Comparison of ENCODE assay signal across 8 mouse cellular contexts in genomic region chr8:121947047-121947752, GRCm38 (mm10). TPM values are rescaled to one million over a fixed set of nuclear protein-coding genes. Genes with fewer than 3 reads are reported as not detected.
DNase-seq lines count a peak whose midpoint lies in the region; ATAC-seq and TF ChIP-seq lines count a peak whose summit lies in the region.

No protein-coding gene starts in this region.

- H3K27me3 ChIP-seq in MEL (ENCODE audit: control insufficient read depth in 1 of 2, insufficient read depth in 2 of 2, low read length in 2 of 2): no peaks in the 10 kb centered on the region
- no peaks in the 10 kb centered on the region for H3K27me3 ChIP-seq in heart, embryonic 14.5 days (ENCODE audit: control insufficient read depth, insufficient read depth, low read length)

- no peak for TF ChIP-seq EP300 in MEL (IDR thresholded peaks at IDR 0.05; ENCODE audit: low read depth in 1 of 2, low read length in 2 of 2)

- no peak for ATAC-seq in heart, embryonic 14.5 days (ENCODE audit: insufficient number of reproducible peaks, insufficient read depth, low FRiP score, low read depth)
- no peak for ATAC-seq in monocyte, adult 5-6 weeks (replicated peaks; ENCODE audit: insufficient number of reproducible peaks, low FRiP score, low TSS enrichment, poor library complexity, severe bottlenecking)

- TF ChIP-seq RAD21 in MEL (IDR thresholded peaks at IDR 0.05; ENCODE audit: low read depth, low read length): no peak

- H3K79me2 ChIP-seq in MEL (ENCODE audit: control insufficient read depth, insufficient read depth, low read length, poor library complexity): peaks cover 15% of the 10 kb centered on the region

- no peak for TF ChIP-seq CTCF in MEL (IDR thresholded peaks at IDR 0.05 in 2 of 3, conservative IDR thresholded peaks at IDR 0.05 in 1 of 3; ENCODE audit: control insufficient read depth in 1 of 3, insufficient read depth in 1 of 3, low read depth in 2 of 3, low read length in 3 of 3, poor library complexity in 1 of 3, severe bottlenecking in 1 of 3)

- peaks cover 0 to 17% of the 10 kb centered on the region in 2 experiments; a peak in 3 of 4 replicates for H3K4me1 ChIP-seq in MEL (ENCODE audit: control insufficient read depth in 1 of 2, insufficient read depth in 2 of 2, low read length in 2 of 2)
- H3K4me1 ChIP-seq in heart, embryonic 14.5 days (ENCODE audit: control insufficient read depth in 2 of 2, insufficient read depth in 2 of 2, low read length in 2 of 2): peaks cover 19 to 35% of the 10 kb centered on the region in 2 experiments

- WGBS in heart, embryonic 14.5 days: 29% methylated on average over 19 of the region's 19 CpGs

- DNase-seq in heart, adult 8-10 months (ENCODE audit: low spot score): peak; percentile 34
- DNase-seq in heart, adult 9 months (ENCODE audit: low spot score in 2 of 2): no peak
- DNase-seq in MEL (ENCODE audit: low read depth, low spot score): no peak
- peak; percentile 18 for DNase-seq in lung, postnatal 10 days
- no peak for DNase-seq in B cell, adult 2 months
- DNase-seq in embryo, embryonic 10 days (ENCODE audit: low spot score): no peak

- TF ChIP-seq POLR2A in MEL (IDR thresholded peaks at IDR 0.05; ENCODE audit: control insufficient read depth in 1 of 2, insufficient read depth in 1 of 2, low read depth in 1 of 2, low read length in 2 of 2, poor library complexity in 1 of 2): no peak; a peak in 1 of 4 replicates

- no peaks in the 10 kb centered on the region for H3K9me3 ChIP-seq in MEL (replicated peaks; ENCODE audit: insufficient read depth, low read length)
- H3K9me3 ChIP-seq in heart, embryonic 14.5 days (ENCODE audit: control insufficient read depth, low read length): no peaks in the 10 kb centered on the region

- H3K27ac ChIP-seq in MEL (ENCODE audit: control insufficient read depth, low read depth, low read length): peak overlapping the region; percentile 79
- peak overlapping the region; percentile 79 to 91 for H3K27ac ChIP-seq in heart, embryonic 14.5 days (replicated peaks in 1 of 2; ENCODE audit: control insufficient read depth in 1 of 2, insufficient read depth in 1 of 2, low read depth in 2 of 2, low read length in 2 of 2)

- peak overlapping the region; percentile 71 for H3K9ac ChIP-seq in MEL (ENCODE audit: control insufficient read depth, low read depth, low read length, poor library complexity, severe bottlenecking)
- H3K9ac ChIP-seq in heart, embryonic 14.5 days (ENCODE audit: low read length): peak overlapping the region; percentile 74

- H3K4me2 ChIP-seq in heart, embryonic 14.5 days (ENCODE audit: low read length): peak overlapping the region; percentile 80

- H3K36me3 ChIP-seq in MEL (ENCODE audit: control insufficient read depth in 1 of 2, insufficient read depth in 2 of 2, low read length in 2 of 2): peaks cover 0 to 11% of the 10 kb centered on the region in 2 experiments; a peak in 2 of 4 replicates
- H3K36me3 ChIP-seq in heart, embryonic 14.5 days (ENCODE audit: control insufficient read depth, insufficient read depth, low read length): no peaks in the 10 kb centered on the region

- H3K4me3 ChIP-seq in MEL (ENCODE audit: control insufficient read depth in 1 of 2, insufficient read depth in 1 of 2, low read depth in 2 of 2, low read length in 2 of 2): peak overlapping the region; percentile 38 to 57
- H3K4me3 ChIP-seq in heart, embryonic 14.5 days (ENCODE audit: control insufficient read depth in 1 of 2, insufficient read depth in 1 of 2, low read depth in 1 of 2, low read length in 2 of 2): peak overlapping the region; percentile 38 to 39

TF ChIP-seq in MEL, 35 proteins besides CTCF, POLR2A, EP300 and RAD21:
- TF ChIP-seq MXI1 (IDR thresholded peaks at IDR 0.05; ENCODE audit: low read depth, low read length) (no peak), MAZ (IDR thresholded peaks at IDR 0.05; ENCODE audit: low read depth, low read length) (no peak), USF1 (IDR thresholded peaks at IDR 0.05; ENCODE audit: low read depth, low read length) (no peak), MEF2A (IDR thresholded peaks at IDR 0.05; ENCODE audit: extremely low read depth, insufficient replicate concordance, low read depth, low read length, poor library complexity, severe bottlenecking) (no peak), POLR2AphosphoS5 (IDR thresholded peaks at IDR 0.05; ENCODE audit: borderline replicate concordance, low read depth, low read length) (no peak), ZC3H11A (IDR thresholded peaks at IDR 0.05; ENCODE audit: low read depth, low read length) (no peak), CHD1 (IDR thresholded peaks at IDR 0.05; ENCODE audit: low read depth, low read length) (0 out of 2 replicates have a peak, but pooled peaks have one; percentile 20)
TF ChIP-seq in MEL: peak in this region for 1.

RNA-seq across cellular contexts. Expression of gene Banp, which starts 2.4 kb away (rescaled TPM):
- total RNA-seq in heart, adult 8-10 months (2022): 10 to 100 TPM in 3 of 4 experiments, 1 to 10 TPM in 1; 7.6 to 24.8 (median 17.2) TPM
- 19.2 and 20.8 TPM in 2 replicates for total RNA-seq in MEL (2012; rRNA removed)
- polyA plus RNA-seq in MEL (2012; ENCODE audit: insufficient read depth in 1 of 2, insufficient read length in 2 of 2, low read depth in 1 of 2, low replicate concordance in 2 of 2, missing spikeins in 1 of 2): 10 to 100 TPM in 1 of 2 experiments, not detected in 1; 28.4 TPM
- polyA plus RNA-seq in heart, embryonic 14.5 days (2014; fragmentation: Nextera tagmentation; extraction: Ambion mirVana): 21.2 and 24.8 TPM in 2 replicates
- 23.5 to 63.3 TPM (median 27.5 TPM) in 3 replicates for total RNA-seq in monocyte, adult 5-6 weeks (2017)

RNA-seq across cellular contexts. Expression of gene Car5a, which starts 2.5 kb away (rescaled TPM):
- under 1 TPM in 1 of 4 experiments, not detected in 3; 0.23 TPM for total RNA-seq in heart, adult 8-10 months (2022)
- not detected in 2 replicates for total RNA-seq in MEL (2012; rRNA removed)
- under 1 TPM in 1 of 2 experiments, not detected in 1; 0.08 TPM for polyA plus RNA-seq in MEL (2012; ENCODE audit: insufficient read depth in 1 of 2, insufficient read length in 2 of 2, low read depth in 1 of 2, low replicate concordance in 2 of 2, missing spikeins in 1 of 2)
- polyA plus RNA-seq in heart, embryonic 14.5 days (2014; fragmentation: Nextera tagmentation; extraction: Ambion mirVana): not detected in 2 replicates
- total RNA-seq in monocyte, adult 5-6 weeks (2017): not detected in 3 replicates

RNA-seq across cellular contexts. Expression of gene Slc7a5, which starts 39.7 kb away (rescaled TPM):
- 1 to 10 TPM; 3.8 to 4.8 (median 4.2) TPM for total RNA-seq in heart, adult 8-10 months (2022)
- 108 and 164 TPM in 2 replicates for total RNA-seq in MEL (2012; rRNA removed)
- 100 to 1,000 TPM in 1 of 2 experiments, 10 to 100 TPM in 1; 55.0 to 263 TPM for polyA plus RNA-seq in MEL (2012; ENCODE audit: insufficient read depth in 1 of 2, insufficient read length in 2 of 2, low read depth in 1 of 2, low replicate concordance in 2 of 2, missing spikeins in 1 of 2)
- polyA plus RNA-seq in heart, embryonic 14.5 days (2014; fragmentation: Nextera tagmentation; extraction: Ambion mirVana): 18.7 and 18.8 TPM in 2 replicates
- total RNA-seq in monocyte, adult 5-6 weeks (2017): 3.1 to 5.1 TPM (median 4.9 TPM) in 3 replicates

Comparison
In these comparisons a context has a peak if more than half of its experiments do, and no peak if none do; other contexts are left out.
1. DNase-seq: peak in heart, adult 8-10 months (single experiment) and lung, postnatal 10 days (single experiment); none in heart, adult 9 months (0 of 2), MEL (single experiment), B cell, adult 2 months (0 of 2) and embryo, embryonic 10 days (single experiment).
2. RNA of gene Slc7a5, which starts 39.7 kb away (total RNA-seq): 108 to 164 TPM in MEL; 3.1 to 5.1 TPM in monocyte, adult 5-6 weeks and 3.8 to 4.8 TPM in heart, adult 8-10 months; every median in the first group is over 10 times any median in the second.